Mouse (Mus musculus) heart, adult 2 months (tissue): ENCODE measurements around the gene Ildr1. TPM values are rescaled to one million over a fixed set of nuclear protein-coding genes. Genes with fewer than 3 reads are reported as not detected.

Experiments used
- DNase-seq, 2 experiments: peaks; one replicate each; pipeline ENCODE4 v3.0.0; 2021
- H3K27ac ChIP-seq: fragments of 200-600 bp; 2 replicates; pipeline ENCODE4 v1.8.1; 2022
- H3K27me3 ChIP-seq: fragments of 200-500 bp; 2 replicates; pipeline ENCODE4 v1.6.1; 2012; ENCODE audit warnings: mild to moderate bottlenecking, low read length, inconsistent platforms, mixed read lengths; ENCODE audit not compliant: control insufficient read depth, insufficient read depth
- H3K36me3 ChIP-seq: fragments of 200-500 bp; 2 replicates; pipeline ENCODE4 v1.6.1; 2012; ENCODE audit warnings: low read length, inconsistent platforms; ENCODE audit not compliant: control insufficient read depth, insufficient read depth
- H3K4me1 ChIP-seq: fragments of 200-500 bp; 2 replicates; pipeline ENCODE4 v1.6.1; 2011; ENCODE audit warnings: low read length; ENCODE audit not compliant: control insufficient read depth, insufficient read depth
- H3K4me3 ChIP-seq: fragments of 200-600 bp; 2 replicates; pipeline ENCODE4 v1.8.1; 2022
- H3K79me2 ChIP-seq: fragments of 200-500 bp; replicated peaks from 2 replicates; pipeline ENCODE4 v1.6.1; 2012; ENCODE audit warnings: mild to moderate bottlenecking, inconsistent platforms, low read length, moderate library complexity, mixed read lengths; ENCODE audit not compliant: control insufficient read depth, insufficient read depth
- H3K9ac ChIP-seq: fragments of 200-500 bp; 2 replicates; pipeline ENCODE4 v1.6.1; 2012; ENCODE audit warnings: low read depth, mild to moderate bottlenecking, control low read depth, inconsistent platforms, low read length, mixed read lengths
- CTCF ChIP-seq: fragments of 200-600 bp; IDR thresholded peaks from 2 replicates; pipeline ENCODE4 v1.8.1; 2022; ENCODE audit warnings: antibody characterized with exemption, mild to moderate bottlenecking, moderate library complexity
- EP300 ChIP-seq: fragments of 200-500 bp; IDR thresholded peaks from 2 replicates; pipeline ENCODE4 v1.6.1; 2011; ENCODE audit warnings: low read depth, low read length, control low read depth; ENCODE audit not compliant: insufficient read depth
- POLR2A ChIP-seq: fragments of 200-500 bp; IDR thresholded peaks from 2 replicates; pipeline ENCODE4 v1.6.1; 2011; ENCODE audit warnings: mild to moderate bottlenecking, low read depth, low read length, control low read depth; ENCODE audit not compliant: insufficient read depth
- WGBS: fragments of 180-500 bp; shearing (Covaris S2); methylation state at CpG from one replicate; pipeline ENCODE4 v1.1.7; 2018; 5-methylcytosine and 5-hydroxymethylcytosine counted together
- intact Hi-C: fragments of 180-260 bp; cut with DNase I; formaldehyde crosslinking; loops from one replicate; pipeline ENCODE4 v1.15.1; 2025
- polyA plus RNA-seq: library from polyadenylated mRNA; depleted of rRNA; stranded (reverse); fragments of >200 nt; gene quantifications from 2 replicates; pipeline ENCODE4 v1.2.3, GENCODE M21; 2012
- total RNA-seq, 2 experiments: library from RNA; stranded (reverse); gene quantifications; 2 replicates each; pipeline ENCODE4 v1.2.3; 2021

Ildr1 gene
- total and polyA plus RNA-seq, 3 experiments = 0.86 TPM; not detected in 2

DNA sequence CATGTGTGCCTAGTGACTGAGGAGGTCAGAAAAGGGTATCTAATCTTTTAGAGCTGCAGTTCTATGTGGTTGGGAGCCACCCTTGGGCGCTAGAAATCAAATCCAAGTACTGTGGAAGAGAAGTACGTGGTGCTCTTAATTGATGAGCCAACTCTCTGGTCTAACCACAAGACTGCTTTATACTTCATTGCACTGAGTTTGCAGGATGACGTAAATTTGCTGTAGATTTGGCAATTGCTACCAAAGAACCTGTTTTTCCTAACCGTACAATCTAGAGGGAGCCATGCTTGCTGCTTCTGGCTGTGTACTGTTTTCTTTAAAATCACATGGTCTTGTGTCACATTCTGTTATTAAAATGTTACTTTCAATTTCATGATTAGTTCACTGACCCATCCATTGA lies 37.9 kb upstream of the Ildr1 start:
- WGBS = 79% methylated on average over 4 of the region's 4 CpGs
- H3K36me3 ChIP-seq = no peaks in the 10 kb centered on the region
- no peaks in the 10 kb centered on the region for H3K4me1 ChIP-seq
- H3K27me3 ChIP-seq = no peaks in the 10 kb centered on the region
- TF ChIP-seq POLR2A (no peak), EP300 (no peak), CTCF (no peak)
- DNase-seq = no peak
- no peak overlapping the region for H3K27ac ChIP-seq
- H3K9ac ChIP-seq = no peak overlapping the region
- intact Hi-C loops = no loop called here
- H3K4me3 ChIP-seq = no peak overlapping the region
- H3K79me2 ChIP-seq = no peaks in the 10 kb centered on the region

DNA sequence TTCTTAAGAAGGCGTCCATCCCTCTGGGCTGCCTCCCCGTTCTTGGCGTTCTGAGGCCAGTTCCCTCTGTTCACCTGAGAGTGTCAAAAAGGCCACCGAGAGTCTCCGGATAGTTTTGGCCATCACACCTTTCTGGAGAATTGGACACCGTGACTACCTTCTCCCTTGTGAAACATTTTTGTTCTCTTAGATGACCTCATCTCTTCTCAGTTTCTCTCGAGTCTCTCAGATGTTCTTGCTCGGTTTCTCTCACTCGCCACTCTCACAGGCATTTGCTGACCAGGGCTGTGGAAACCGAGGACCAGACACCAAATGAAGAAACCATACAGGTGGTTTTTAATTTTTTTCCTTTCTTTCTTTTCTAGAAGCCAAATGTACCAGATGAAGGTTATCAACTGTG lies 32.4 kb upstream of the Ildr1 start:
- no peaks in the 10 kb centered on the region for H3K79me2 ChIP-seq
- no peak overlapping the region for H3K9ac ChIP-seq
- H3K27me3 ChIP-seq = no peaks in the 10 kb centered on the region
- 83% methylated on average over 10 of the region's 10 CpGs for WGBS
- no peaks in the 10 kb centered on the region for H3K4me1 ChIP-seq
- H3K4me3 ChIP-seq = no peak overlapping the region
- DNase-seq = no peak
- no peak for TF ChIP-seq CTCF
- intact Hi-C loops = no loop called here
- no peak overlapping the region for H3K27ac ChIP-seq
- no peaks in the 10 kb centered on the region for H3K36me3 ChIP-seq

DNA sequence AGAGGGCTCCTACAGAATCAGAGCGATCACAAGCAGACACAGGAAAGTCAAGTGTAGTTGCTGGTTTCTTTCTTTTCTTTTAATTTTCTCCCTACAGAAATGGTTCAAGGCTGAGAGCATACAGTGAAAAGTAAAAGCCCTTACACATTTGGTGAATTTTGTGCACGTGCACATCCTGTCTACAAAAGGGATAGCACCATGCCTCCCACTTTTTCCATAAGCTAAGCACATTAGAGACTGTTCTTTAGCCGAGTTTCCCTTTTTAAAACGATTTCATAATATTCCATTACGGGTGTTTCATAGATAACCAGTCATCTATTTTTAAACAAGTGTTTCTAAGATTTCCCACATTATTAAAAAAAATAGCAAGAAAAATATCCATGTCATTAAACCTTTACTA lies 30.3 kb upstream of the Ildr1 start:
- WGBS = 48% methylated on average over 5 of the region's 5 CpGs
- no peak for DNase-seq
- Histone ChIP-seq H3K4me3 (no peak overlapping the region), H3K27ac (no peak overlapping the region), H3K9ac (no peak overlapping the region), H3K79me2 (no peaks in the 10 kb centered on the region), H3K4me1 (no peaks in the 10 kb centered on the region), H3K36me3 (no peaks in the 10 kb centered on the region), H3K27me3 (no peaks in the 10 kb centered on the region)
- TF ChIP-seq CTCF = no peak
- TF ChIP-seq EP300 = no peak
- TF ChIP-seq POLR2A = no peak
- intact Hi-C loops = no loop called here

DNA sequence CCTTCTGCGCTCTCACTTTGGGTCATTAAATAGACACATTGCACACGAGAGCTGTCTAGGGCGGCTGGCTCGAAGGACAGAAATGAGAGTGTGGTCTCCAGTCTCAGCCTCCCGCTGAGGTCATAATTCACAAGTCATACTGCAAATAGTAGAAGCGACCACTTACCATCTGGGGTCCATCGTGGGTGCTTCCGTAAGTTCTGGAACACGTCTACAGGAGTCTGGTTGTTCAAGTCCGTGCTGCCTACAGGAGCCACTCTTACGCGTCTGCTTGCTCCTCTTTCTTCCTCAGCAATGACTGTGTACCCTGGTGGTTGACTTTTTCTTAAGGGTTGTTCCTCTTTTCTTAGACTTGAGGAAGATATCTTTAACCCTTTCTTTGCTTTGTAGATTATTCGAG lies 28.0 kb upstream of the Ildr1 start, which contains the start of gene Cd86:
Gene Cd86 (minus strand): TSS at position 300 of the 400 bp plus-strand sequence.
- H3K4me3 ChIP-seq = no peak within 1 kb of the TSS

DNA sequence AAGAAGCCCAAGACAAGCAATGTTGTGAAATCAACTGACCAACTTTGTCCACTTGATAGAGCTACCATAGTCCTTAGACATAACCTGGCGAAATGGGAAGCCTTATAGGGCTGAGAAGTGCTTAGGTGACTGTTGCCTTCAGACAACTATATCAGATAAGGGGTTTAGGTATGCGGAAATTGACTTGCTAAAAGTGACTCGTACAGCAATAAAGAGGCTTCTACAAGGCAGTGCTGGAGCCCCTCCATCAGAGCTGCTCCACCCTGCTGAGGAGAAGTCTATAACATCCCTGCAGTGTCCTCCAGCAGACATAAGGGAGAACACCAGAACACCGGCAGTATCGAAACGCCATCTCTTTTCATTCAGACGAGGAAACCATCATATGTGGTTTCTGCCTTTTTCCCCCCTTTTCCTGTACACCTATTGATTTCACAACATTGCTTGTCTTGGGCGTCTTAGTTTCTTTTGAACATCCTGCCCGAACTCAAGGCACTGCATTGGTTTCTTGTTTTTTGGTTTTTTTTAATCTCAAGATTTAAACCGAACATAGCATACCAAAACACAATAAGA lies 27.2 kb upstream of the Ildr1 start:
- DNase-seq = no peak
- Histone ChIP-seq H3K4me3 (no peak overlapping the region), H3K27ac (no peak overlapping the region), H3K36me3 (no peaks in the 10 kb centered on the region), H3K4me1 (no peaks in the 10 kb centered on the region), H3K79me2 (no peaks in the 10 kb centered on the region), H3K27me3 (no peaks in the 10 kb centered on the region), H3K9ac (no peak overlapping the region)
- TF ChIP-seq POLR2A = no peak
- no peak for TF ChIP-seq EP300
- TF ChIP-seq CTCF = no peak
- intact Hi-C loops = no loop called here
- WGBS = 82% methylated on average over 10 of the region's 10 CpGs

More for the DNA sequence above, 28.0 kb upstream of the Ildr1 start, which contains the start of gene Cd86:
- Histone ChIP-seq H3K27me3 (no peaks in the 10 kb centered on the region), H3K27ac (no peak within 1 kb of the TSS), H3K79me2 (no peaks in the 10 kb centered on the region), H3K36me3 (no peaks in the 10 kb centered on the region), H3K9ac (no peak within 1 kb of the TSS), H3K4me1 (no peaks in the 10 kb centered on the region)
- peak; percentile 21 to 44 for DNase-seq
- intact Hi-C loops = no loop called here
- no peak for TF ChIP-seq EP300
- TF ChIP-seq CTCF = no peak
- no peak for TF ChIP-seq POLR2A
- WGBS = 76% methylated on average over 13 of the region's 13 CpGs

DNA sequence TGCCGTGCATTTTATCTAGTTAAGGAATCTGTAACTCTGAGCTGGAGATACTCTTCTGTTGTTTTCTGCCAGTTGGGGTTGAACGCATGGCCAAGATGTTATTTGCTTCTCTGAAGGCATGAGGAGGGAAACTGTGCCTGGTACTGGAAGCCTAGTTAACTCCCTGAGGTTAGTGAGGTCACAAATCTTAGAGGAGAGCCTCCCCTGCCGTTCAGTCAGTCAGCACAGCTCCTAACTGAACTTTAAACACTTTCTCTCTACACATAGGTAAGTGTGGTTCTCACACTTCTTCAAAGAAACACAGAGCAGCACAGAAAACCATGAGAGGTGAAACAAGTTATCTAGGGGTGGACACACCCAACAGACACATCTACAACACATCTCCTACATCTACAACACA lies 23.2 kb upstream of the Ildr1 start:
- Histone ChIP-seq H3K27ac (no peak overlapping the region), H3K79me2 (no peaks in the 10 kb centered on the region), H3K9ac (no peak overlapping the region), H3K4me1 (no peaks in the 10 kb centered on the region), H3K4me3 (no peak overlapping the region), H3K36me3 (no peaks in the 10 kb centered on the region), H3K27me3 (no peaks in the 10 kb centered on the region)
- DNase-seq = no peak
- TF ChIP-seq EP300 (no peak), POLR2A (no peak), CTCF (no peak)
- intact Hi-C loops = no loop called here
- WGBS = 85% methylated on average over 3 of the region's 3 CpGs
